Mouse (Mus musculus) right cerebral cortex, adult 2 months (tissue): ENCODE results near the gene Gm5725.
"Not testable (repeated sequence)": the region's sequence is repeated elsewhere in the genome, so short reads cannot be mapped to it uniquely, and the experiment has no call there.

Source experiments
- DNase-seq, 2 experiments: peaks; one replicate each; pipeline ENCODE4 v3.0.0; 2021 to 2022; ENCODE audit warnings: low spot score in 2 of 2

The Gm5725 gene

GRCm38 (mm10) chr7:21844167-21844566, at the start of gene Gm5725:
Gene Gm5725 (minus strand): TSS chr7:21844267.
- not testable (repeated sequence) for DNase-seq

GRCm38 (mm10) chr7:21832051-21832450, 12.0 kb downstream of the Gm5725 start, which contains the start of gene Vmn1r135:
Gene Vmn1r135 (plus strand): TSS chr7:21832351.
- DNase-seq, result not testable (repeated sequence)

GRCm38 (mm10) chr7:21796628-21797027, 47.4 kb downstream of the Gm5725 start, which contains the start of gene Gm4177:
Gene Gm4177 (minus strand): TSS chr7:21796728.
- not testable (repeated sequence) for DNase-seq
